ENCODE assay signal across 15 mouse cellular contexts in genomic region chr15:27671612-27672245, GRCm38 (mm10). TPM values are rescaled to one million over a fixed set of nuclear protein-coding genes. Genes with fewer than 3 reads are reported as not detected.
DNase-seq lines count a peak whose midpoint lies in the region; ATAC-seq lines count a peak whose summit lies in the region.
"Had no signal": no experiment of that assay in that cellular context is flagged by ENCODE, and none has a peak within 500 bp of the region (broad histone marks: within the 10 kb centered on the region; RNA-seq: fewer than 3 reads in every experiment).

No protein-coding gene starts in this region.

- peak overlapping the region; percentile 57 for H3K27ac ChIP-seq in macrophage
- H3K27ac ChIP-seq: embryonic facial prominence, embryonic 15.5 days; hindbrain, embryonic 10.5 days had no signal

- no peak overlapping the region for H3K4me3 ChIP-seq in macrophage (ENCODE audit: inconsistent target)
- H3K4me3 ChIP-seq: embryonic facial prominence, embryonic 15.5 days; hindbrain, embryonic 10.5 days had no signal

- peak; percentile 21 for ATAC-seq in granulocyte monocyte progenitor cell, adult 5-6 weeks (replicated peaks; ENCODE audit: poor library complexity, severe bottlenecking)
- ATAC-seq: forebrain, embryonic 14.5 days; intestine, embryonic 16.5 days had no signal

- intact Hi-C loops in heart, postnatal 10 days (cut with DNase I), result no loop called here

- H3K79me2 ChIP-seq in macrophage (ENCODE audit: inconsistent target), result peaks cover 100% of the 10 kb centered on the region

- no peaks in the 10 kb centered on the region; the same call in 1 of the 2 replicates for H3K36me3 ChIP-seq in macrophage (ENCODE audit: inconsistent target)
- H3K36me3 ChIP-seq: embryonic facial prominence, embryonic 15.5 days; hindbrain, embryonic 10.5 days had no signal

- peak; percentile 42 for DNase-seq in thymus, postnatal 14 days
- no peak for DNase-seq in thymus, adult 18-20 months
- DNase-seq in thymus, postnatal 4 days, result peak; percentile 44
- DNase-seq in lung, postnatal 10 days, result no peak
- DNase-seq in gastrocnemius, postnatal 25 days, result no peak
- no peak for DNase-seq in heart, postnatal 10 days
- DNase-seq: adrenal gland, postnatal 10 days; kidney, postnatal 25 days; lung, postnatal 36 days had no signal

- 27% methylated on average over 10 of the region's 10 CpGs for whole genome bisulfite sequencing in macrophage (ENCODE audit: missing documents)

RNA-seq across cellular contexts. Expression of gene Otulinl, which starts 9.7 kb away (rescaled TPM):
- 56.7 and 73.7 TPM in 2 replicates for total RNA-seq in granulocyte monocyte progenitor cell, adult 5-6 weeks (2014; fragmentation: Nextera tagmentation)
- total RNA-seq in granulocyte monocyte progenitor cell, adult 5-6 weeks (2017), result 29.6 and 35.3 TPM in 2 replicates
- total RNA-seq in macrophage (2018; cell fraction: chromatin; rRNA removed), result 100 to 1,000 TPM in 8 of 26 experiments, 10 to 100 TPM in 18; 19.8 to 170 (median 74.5) TPM
- total RNA-seq in macrophage (2018; cell fraction: cytosol; rRNA removed), result 100 to 1,000 TPM in 9 of 26 experiments, 10 to 100 TPM in 17; 38.0 to 139 (median 90.4) TPM
- 100 to 1,000 TPM in 12 of 26 experiments, 10 to 100 TPM in 14; 31.4 to 206 (median 98.5) TPM for total RNA-seq in macrophage (2018; cell fraction: nucleus; rRNA removed)
- 61.1 to 168 TPM (median 87.5 TPM) in 3 replicates for polyA plus RNA-seq in macrophage (2018)
- 1 to 10 TPM in 1 of 2 experiments, under 1 TPM in 1; 0.35 to 1.3 TPM for total RNA-seq in gastrocnemius, postnatal 25 days (2021)
- 1 to 10 TPM; 1.2 to 3.6 TPM for total RNA-seq in heart, postnatal 10 days (2021)

RNA-seq across cellular contexts. Expression of gene Otulin, which starts 41.2 kb away (rescaled TPM):
- total RNA-seq in granulocyte monocyte progenitor cell, adult 5-6 weeks (2014; fragmentation: Nextera tagmentation), result 55.0 and 74.2 TPM in 2 replicates
- total RNA-seq in granulocyte monocyte progenitor cell, adult 5-6 weeks (2017), result 41.3 and 50.3 TPM in 2 replicates
- 100 to 1,000 TPM in 2 of 26 experiments, 10 to 100 TPM in 24; 33.5 to 108 (median 60.6) TPM for total RNA-seq in macrophage (2018; cell fraction: chromatin; rRNA removed)
- total RNA-seq in macrophage (2018; cell fraction: cytosol; rRNA removed), result 10 to 100 TPM; 41.1 to 67.8 (median 52.0) TPM
- total RNA-seq in macrophage (2018; cell fraction: nucleus; rRNA removed), result 100 to 1,000 TPM in 3 of 26 experiments, 10 to 100 TPM in 23; 40.5 to 114 (median 67.3) TPM
- polyA plus RNA-seq in macrophage (2018), result 43.1 to 52.3 TPM (median 48.8 TPM) in 3 replicates
- total RNA-seq in gastrocnemius, postnatal 25 days (2021), result 10 to 100 TPM; 21.1 to 23.3 TPM
- 10 to 100 TPM; 38.2 to 43.5 TPM for total RNA-seq in heart, postnatal 10 days (2021)

Comparison
In these comparisons a context has a peak if more than half of its experiments do, and no peak if none do; other contexts are left out.
1. DNase-seq: peak in thymus, postnatal 14 days (single experiment) and thymus, postnatal 4 days (single experiment); none in thymus, adult 18-20 months (0 of 2), lung, postnatal 10 days (single experiment), gastrocnemius, postnatal 25 days (single experiment) and heart, postnatal 10 days (0 of 2).
2. RNA of gene Otulinl, which starts 9.7 kb away (total RNA-seq): 29.6 to 73.7 TPM in granulocyte monocyte progenitor cell, adult 5-6 weeks; 1.2 to 3.6 TPM in heart, postnatal 10 days and 0.35 to 1.3 TPM in gastrocnemius, postnatal 25 days; every median in the first group is over 4 times any median in the second.